Mouse (Mus musculus): ENCODE data around the gene Kcnk1. TPM values are rescaled to one million over a fixed set of nuclear protein-coding genes. Genes with fewer than 3 reads are reported as not detected.

Kcnk1 gene
- polyA plus RNA-seq, 1 experiment from 2014 or later = 17.9 TPM

DNA sequence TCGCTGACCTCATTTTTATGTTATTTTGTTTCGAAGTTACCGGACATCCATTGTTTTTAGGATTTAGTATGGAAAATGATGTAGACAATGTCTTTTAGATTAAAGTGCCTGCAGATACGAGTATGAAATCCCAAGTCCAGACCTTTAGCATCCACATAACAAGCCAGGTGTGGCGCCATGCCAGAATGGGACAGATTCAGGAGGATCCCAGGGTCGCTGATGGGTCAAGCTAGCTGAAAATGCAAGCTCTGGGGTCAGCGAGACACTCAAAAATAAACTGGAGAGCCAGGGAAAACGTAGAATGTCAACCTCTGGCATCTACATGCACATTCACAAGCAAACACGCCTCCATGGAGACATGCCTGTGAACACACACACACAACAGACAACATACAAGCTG, 31.2 kb downstream of the Kcnk1 start:
- Histone ChIP-seq H3K4me2 (no peak overlapping the region), H3K27me3 (replicated peaks) (no peaks in the 10 kb centered on the region), H3K4me1 (no peaks in the 10 kb centered on the region), H3K4me3 (no peak overlapping the region), H3K27ac (no peak overlapping the region), H3K9ac (no peak overlapping the region), H3K36me3 (replicated peaks) (no peaks in the 10 kb centered on the region), H3K9me3 (no peaks in the 10 kb centered on the region)
- WGBS = 90% methylated on average over 9 of the region's 9 CpGs
- ATAC-seq (replicated peaks) = no peak

GRCm38 (mm10) chr8:126026584-126026983, 31.6 kb downstream of the Kcnk1 start:
- Histone ChIP-seq H3K27me3 (replicated peaks) (no peaks in the 10 kb centered on the region), H3K9ac (no peak overlapping the region), H3K4me2 (no peak overlapping the region), H3K4me3 (no peak overlapping the region), H3K9me3 (no peaks in the 10 kb centered on the region), H3K4me1 (no peaks in the 10 kb centered on the region), H3K27ac (no peak overlapping the region), H3K36me3 (replicated peaks) (no peaks in the 10 kb centered on the region)
- no peak for ATAC-seq (replicated peaks)
- 81% methylated on average over 9 of the region's 9 CpGs for WGBS

GRCm38 (mm10) chr8:126027486-126027885, 32.5 kb downstream of the Kcnk1 start:
- Histone ChIP-seq H3K4me3 (no peak overlapping the region), H3K27ac (no peak overlapping the region), H3K9me3 (no peaks in the 10 kb centered on the region), H3K9ac (no peak overlapping the region), H3K27me3 (replicated peaks) (no peaks in the 10 kb centered on the region), H3K36me3 (replicated peaks) (no peaks in the 10 kb centered on the region), H3K4me2 (no peak overlapping the region), H3K4me1 (no peaks in the 10 kb centered on the region)
- ATAC-seq (replicated peaks) = no peak
- 88% methylated on average over 6 of the region's 6 CpGs for WGBS

- Histone ChIP-seq H3K27ac (no peak overlapping the region), H3K4me3 (no peak overlapping the region), H3K9me3 (no peaks in the 10 kb centered on the region), H3K4me2 (no peak overlapping the region), H3K27me3 (replicated peaks) (no peaks in the 10 kb centered on the region), H3K36me3 (replicated peaks) (no peaks in the 10 kb centered on the region), H3K4me1 (no peaks in the 10 kb centered on the region), H3K9ac (no peak overlapping the region)
- 67% methylated on average over 6 of the region's 6 CpGs for WGBS
- ATAC-seq (replicated peaks) = no peak
Measured at GRCm38 (mm10) chr8:126028941-126029340, 34.0 kb downstream of the Kcnk1 start.

DNA sequence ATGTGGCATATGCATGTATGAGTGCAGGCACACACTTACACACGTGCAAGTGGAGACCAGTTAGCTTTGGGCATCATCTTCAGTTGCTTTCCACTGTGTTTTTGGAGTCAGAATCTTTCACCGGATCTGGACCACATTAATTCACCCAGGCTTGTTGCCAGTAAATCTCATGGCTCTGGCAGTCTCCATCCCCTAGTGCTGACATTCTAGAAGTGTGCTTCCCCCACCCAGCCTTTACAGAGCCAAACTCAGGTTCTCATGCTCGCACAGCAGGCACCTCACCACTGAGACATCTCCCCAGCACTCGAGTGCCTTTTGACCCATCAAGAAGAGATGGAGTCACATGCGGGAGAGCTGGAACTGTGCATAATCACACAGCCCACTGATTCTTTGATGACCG, 37.8 kb downstream of the Kcnk1 start:
- 72% methylated on average over 6 of the region's 6 CpGs for WGBS
- Histone ChIP-seq H3K4me1 (no peaks in the 10 kb centered on the region), H3K9me3 (no peaks in the 10 kb centered on the region), H3K27ac (no peak overlapping the region), H3K36me3 (replicated peaks) (no peaks in the 10 kb centered on the region), H3K27me3 (replicated peaks) (no peaks in the 10 kb centered on the region), H3K9ac (no peak overlapping the region), H3K4me2 (no peak overlapping the region), H3K4me3 (no peak overlapping the region)
- ATAC-seq (replicated peaks) = no peak

DNA sequence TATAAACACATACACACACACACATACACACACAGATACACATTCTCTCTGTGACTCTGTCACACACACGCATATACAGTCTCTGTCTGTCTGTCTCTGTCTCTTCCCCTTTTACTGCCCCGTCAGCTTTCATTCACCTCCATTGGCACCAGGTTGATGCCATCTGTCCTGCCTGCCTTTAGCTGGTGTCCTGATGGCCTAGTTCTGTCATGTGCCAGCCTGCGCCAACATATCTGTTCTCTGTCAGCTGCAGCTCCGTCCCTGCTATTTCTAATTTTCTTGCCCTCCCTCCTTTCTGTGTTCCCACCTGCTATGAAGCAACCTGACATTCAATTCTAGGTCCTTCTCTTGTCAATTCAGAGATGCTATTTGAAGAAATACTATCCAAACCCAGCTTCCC, 40.1 kb downstream of the Kcnk1 start:
- no peak overlapping the region for H3K9ac ChIP-seq
- no peaks in the 10 kb centered on the region for H3K4me1 ChIP-seq
- H3K36me3 ChIP-seq (replicated peaks) = no peaks in the 10 kb centered on the region
- no peak overlapping the region for H3K27ac ChIP-seq
- ATAC-seq (replicated peaks) = no peak
- WGBS = 90% methylated on average over 4 of the region's 4 CpGs
- H3K27me3 ChIP-seq (replicated peaks) = no peaks in the 10 kb centered on the region
- no peak overlapping the region for H3K4me3 ChIP-seq
- H3K9me3 ChIP-seq = no peaks in the 10 kb centered on the region
- no peak overlapping the region for H3K4me2 ChIP-seq

GRCm38 (mm10) chr8:126036340-126036739, 41.4 kb downstream of the Kcnk1 start:
- 69% methylated on average over 5 of the region's 5 CpGs for WGBS
- Histone ChIP-seq H3K27ac (no peak overlapping the region; the same call in 1 of the 2 replicates), H3K9ac (no peak overlapping the region)

DNA sequence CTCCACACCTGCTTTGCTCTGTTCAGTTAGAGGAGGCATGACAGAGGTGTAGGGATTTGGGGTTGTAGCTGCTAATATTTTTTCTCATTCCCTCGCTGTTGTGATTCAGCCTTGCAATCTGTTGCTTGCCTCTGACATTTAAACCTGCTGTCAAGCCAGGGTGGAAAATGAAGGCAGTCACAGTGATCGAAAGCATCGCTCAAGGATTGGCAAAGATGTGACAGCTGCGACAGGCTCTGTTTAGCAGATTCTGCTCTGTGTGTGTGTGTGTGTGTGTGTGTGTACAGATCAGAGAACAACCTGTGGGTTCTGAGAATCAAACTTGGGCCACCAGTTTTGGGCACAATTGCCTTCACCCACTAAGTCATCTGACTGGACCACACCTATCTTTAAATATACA, 50.8 kb downstream of the Kcnk1 start:
- H3K4me3 ChIP-seq = no peak overlapping the region
- 92% methylated on average over 4 of the region's 4 CpGs for WGBS
- no peaks in the 10 kb centered on the region for H3K9me3 ChIP-seq
- no peak overlapping the region for H3K9ac ChIP-seq
- H3K27me3 ChIP-seq (replicated peaks) = no peaks in the 10 kb centered on the region
- no peak overlapping the region for H3K27ac ChIP-seq
- no peaks in the 10 kb centered on the region for H3K36me3 ChIP-seq (replicated peaks)
- no peak overlapping the region for H3K4me2 ChIP-seq
- H3K4me1 ChIP-seq = no peaks in the 10 kb centered on the region
- ATAC-seq (replicated peaks) = no peak

More at GRCm38 (mm10) chr8:126036340-126036739, 41.4 kb downstream of the Kcnk1 start:
- Histone ChIP-seq H3K27me3 (replicated peaks) (no peaks in the 10 kb centered on the region), H3K4me2 (no peak overlapping the region), H3K4me3 (no peak overlapping the region), H3K36me3 (replicated peaks) (no peaks in the 10 kb centered on the region), H3K9me3 (no peaks in the 10 kb centered on the region), H3K4me1 (no peaks in the 10 kb centered on the region)
- no peak for ATAC-seq (replicated peaks)

GRCm38 (mm10) chr8:126053911-126054310, 58.9 kb downstream of the Kcnk1 start:
- H3K9ac ChIP-seq = no peak overlapping the region
- H3K27ac ChIP-seq = no peak overlapping the region
- no peak overlapping the region for H3K4me2 ChIP-seq
- H3K4me1 ChIP-seq = no peaks in the 10 kb centered on the region
- H3K4me3 ChIP-seq = no peak overlapping the region
- WGBS = 79% methylated on average over 4 of the region's 4 CpGs
- no peaks in the 10 kb centered on the region for H3K36me3 ChIP-seq (replicated peaks)
- no peaks in the 10 kb centered on the region for H3K9me3 ChIP-seq
- no peaks in the 10 kb centered on the region for H3K27me3 ChIP-seq (replicated peaks)
- ATAC-seq (replicated peaks) = no peak

- 51% methylated on average over 4 of the region's 4 CpGs for WGBS
- H3K9ac ChIP-seq = no peak overlapping the region
Measured at GRCm38 (mm10) chr8:126058876-126059275, 63.9 kb downstream of the Kcnk1 start.

DNA sequence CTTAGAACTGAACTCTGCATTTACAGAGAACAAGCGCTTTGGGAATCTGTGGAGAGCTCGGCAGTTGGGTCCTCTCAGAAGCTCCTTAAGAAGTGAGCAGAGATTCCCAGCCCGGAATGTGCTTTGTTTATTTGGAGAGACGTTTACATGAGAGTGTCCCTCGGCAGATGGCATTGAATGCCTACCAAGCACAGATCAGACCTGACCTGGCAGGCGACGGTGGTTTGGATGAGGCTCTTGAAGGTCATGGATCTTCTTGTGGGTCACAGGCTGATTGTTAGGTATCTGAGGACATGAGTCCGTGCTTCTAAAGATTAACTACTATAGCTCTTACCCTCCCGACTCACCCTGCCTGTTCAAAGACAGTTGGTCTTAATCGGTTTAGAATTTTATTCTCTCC, 67.9 kb downstream of the Kcnk1 start:
- 85% methylated on average over 10 of the region's 10 CpGs for WGBS
- no peaks in the 10 kb centered on the region for H3K27me3 ChIP-seq (replicated peaks)
- H3K4me2 ChIP-seq = no peak overlapping the region
- no peaks in the 10 kb centered on the region for H3K36me3 ChIP-seq (replicated peaks)
- no peak overlapping the region for H3K27ac ChIP-seq
- peaks cover under 1% of the 10 kb centered on the region; the same call in 1 of the 2 replicates for H3K4me1 ChIP-seq
- no peak for ATAC-seq (replicated peaks)
- H3K9ac ChIP-seq = no peak overlapping the region
- no peak overlapping the region for H3K4me3 ChIP-seq
- H3K9me3 ChIP-seq = no peaks in the 10 kb centered on the region

More at GRCm38 (mm10) chr8:126058876-126059275, 63.9 kb downstream of the Kcnk1 start:
- ATAC-seq (replicated peaks) = no peak
- no peaks in the 10 kb centered on the region for H3K36me3 ChIP-seq (replicated peaks)
- no peak overlapping the region for H3K4me3 ChIP-seq
- H3K4me1 ChIP-seq = no peaks in the 10 kb centered on the region
- no peak overlapping the region for H3K4me2 ChIP-seq
- no peaks in the 10 kb centered on the region for H3K9me3 ChIP-seq
- no peaks in the 10 kb centered on the region for H3K27me3 ChIP-seq (replicated peaks)
- no peak overlapping the region for H3K27ac ChIP-seq

DNA sequence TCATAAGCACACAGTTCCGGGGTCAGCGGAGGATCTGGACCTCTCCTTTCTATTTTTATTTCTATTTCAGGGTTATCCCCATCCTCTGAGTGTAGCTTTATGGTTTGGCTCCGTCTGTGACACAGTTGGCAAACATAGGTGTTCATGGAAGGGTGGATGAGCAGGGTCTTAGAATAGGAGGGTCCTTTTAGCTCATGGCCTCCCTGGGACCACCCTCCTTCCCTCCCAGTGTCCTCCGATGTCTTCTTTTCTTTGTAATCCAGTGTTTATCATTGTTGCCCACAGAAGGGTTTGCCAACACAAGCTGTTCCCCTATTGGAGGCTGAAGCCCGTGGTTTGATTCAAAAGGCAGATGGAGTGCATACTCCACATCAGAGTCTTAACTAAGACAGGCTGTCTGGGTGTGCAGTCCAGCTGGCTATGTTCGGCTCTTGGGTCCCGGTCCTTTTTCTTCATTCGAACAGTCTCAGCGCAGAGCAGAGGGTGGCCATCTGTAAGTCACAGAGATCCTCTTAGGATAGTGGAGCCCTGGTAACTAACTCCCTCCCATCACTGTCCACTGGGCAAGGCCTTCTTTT, 69.0 kb downstream of the Kcnk1 start:
- Histone ChIP-seq H3K4me3 (no peak overlapping the region), H3K9me3 (no peaks in the 10 kb centered on the region), H3K27ac (no peak overlapping the region), H3K9ac (no peak overlapping the region), H3K4me2 (no peak overlapping the region), H3K4me1 (peaks cover 7% of the 10 kb centered on the region; the same call in 1 of the 2 replicates), H3K27me3 (replicated peaks) (no peaks in the 10 kb centered on the region), H3K36me3 (replicated peaks) (no peaks in the 10 kb centered on the region)
- WGBS = 73% methylated on average over 9 of the region's 9 CpGs
- ATAC-seq (replicated peaks) = no peak

- no peaks in the 10 kb centered on the region for H3K9me3 ChIP-seq
- H3K4me2 ChIP-seq = no peak overlapping the region
- H3K9ac ChIP-seq = no peak overlapping the region
- no peak for ATAC-seq (replicated peaks)
- WGBS = 39% methylated on average over 8 of the region's 8 CpGs
- H3K4me3 ChIP-seq = no peak overlapping the region
- H3K27ac ChIP-seq = no peak overlapping the region
- H3K4me1 ChIP-seq = peaks cover 7% of the 10 kb centered on the region; the same call in 1 of the 2 replicates
- no peaks in the 10 kb centered on the region for H3K36me3 ChIP-seq (replicated peaks)
- no peaks in the 10 kb centered on the region for H3K27me3 ChIP-seq (replicated peaks)
Measured at GRCm38 (mm10) chr8:126064587-126065145, 69.7 kb downstream of the Kcnk1 start.
